In genomic region chr11:57617526-57618264, GRCm38 (mm10) we compare ENCODE assay signal across 9 mouse cellular contexts. TPM values are rescaled to one million over a fixed set of nuclear protein-coding genes. Genes with fewer than 3 reads are reported as not detected.
DNase-seq lines count a peak whose midpoint lies in the region; ATAC-seq and TF ChIP-seq lines count a peak whose summit lies in the region.
"Had no signal": no experiment of that assay in that cellular context is flagged by ENCODE, and none has a peak within 500 bp of the region (broad histone marks: within the 10 kb centered on the region; RNA-seq: fewer than 3 reads in every experiment).

No protein-coding gene starts in this region.

- no peak overlapping the region for H3K27ac ChIP-seq in intestine, embryonic 15.5 days
- no peak overlapping the region for H3K27ac ChIP-seq in limb, embryonic 14.5 days (replicated peaks; ENCODE audit: low read depth, low read length)
- H3K27ac ChIP-seq: neural tube, embryonic 13.5 days had no signal

- H3K4me2 ChIP-seq in intestine, embryonic 15.5 days (replicated peaks), result 0 out of 2 replicates have a peak overlapping the region, but pooled peaks have one; percentile 15
- no peak overlapping the region for H3K4me2 ChIP-seq in limb, embryonic 14.5 days (replicated peaks; ENCODE audit: low read depth, low read length, severe bottlenecking)
- H3K4me2 ChIP-seq: neural tube, embryonic 13.5 days had no signal

- no peaks in the 10 kb centered on the region for H3K36me3 ChIP-seq in intestine, embryonic 15.5 days
- H3K36me3 ChIP-seq in limb, embryonic 14.5 days (ENCODE audit: control insufficient read depth, insufficient read depth, low read length), result no peaks in the 10 kb centered on the region
- H3K36me3 ChIP-seq: neural tube, embryonic 13.5 days had no signal

- H3K9me3 ChIP-seq in intestine, embryonic 15.5 days, result no peaks in the 10 kb centered on the region
- no peaks in the 10 kb centered on the region for H3K9me3 ChIP-seq in limb, embryonic 14.5 days (ENCODE audit: control insufficient read depth, low read length)
- H3K9me3 ChIP-seq: neural tube, embryonic 13.5 days had no signal

- 0 out of 2 replicates have a peak, but pooled peaks cover 4% of the 10 kb centered on the region for H3K4me1 ChIP-seq in intestine, embryonic 15.5 days (replicated peaks)
- H3K4me1 ChIP-seq in limb, embryonic 14.5 days (ENCODE audit: control insufficient read depth, insufficient read depth, low read length), result peaks cover 6% of the 10 kb centered on the region; the same call in 1 of the 2 replicates

- TF ChIP-seq POLR2A in limb, embryonic 14.5 days (IDR thresholded peaks at IDR 0.05; ENCODE audit: borderline replicate concordance, extremely low read depth, insufficient read depth, insufficient read length), result no peak

- ATAC-seq in intestine, embryonic 15.5 days, result peak; percentile 53
- peak; percentile 55; the same call in 1 of the 2 replicates for ATAC-seq in limb, embryonic 14.5 days (ENCODE audit: low FRiP score, low read depth)

- 26% methylated on average over 15 of the region's 15 CpGs for WGBS in intestine, embryonic 15.5 days
- WGBS in limb, embryonic 14.5 days, result 18% methylated on average over 15 of the region's 15 CpGs

- DNase-seq in urinary bladder, adult 18-20 months (ENCODE audit: low spot score in 2 of 2), result peak; percentile 12 to 23
- DNase-seq in urinary bladder, postnatal 10 days (ENCODE audit: low spot score), result no peak
- peak; percentile 64 to 66 for DNase-seq in adrenal gland, postnatal 36 days
- DNase-seq in fibroblast of lung, adult 2 months (ENCODE audit: low read depth), result peak; percentile 26
- peak; percentile 68 for DNase-seq in limb, embryonic 14.5 days (ENCODE audit: low spot score)
- DNase-seq in ovary, postnatal 14 days (ENCODE audit: low spot score), result peak; percentile 32
- DNase-seq in urinary bladder, postnatal 36 days (ENCODE audit: low spot score in 2 of 2), result peak; percentile 26 to 57

- no peak overlapping the region for H3K9ac ChIP-seq in intestine, embryonic 15.5 days
- 0 out of 2 replicates have a peak overlapping the region, but pooled peaks have one; percentile 7 for H3K9ac ChIP-seq in limb, embryonic 14.5 days (ENCODE audit: low read depth, low read length, severe bottlenecking)
- H3K9ac ChIP-seq: neural tube, embryonic 13.5 days had no signal

- no peaks in the 10 kb centered on the region for H3K27me3 ChIP-seq in intestine, embryonic 15.5 days (replicated peaks)
- H3K27me3 ChIP-seq in limb, embryonic 14.5 days (ENCODE audit: control insufficient read depth, insufficient read depth, low read length), result no peaks in the 10 kb centered on the region

- H3K4me3 ChIP-seq in intestine, embryonic 15.5 days (replicated peaks), result no peak overlapping the region
- no peak overlapping the region for H3K4me3 ChIP-seq in limb, embryonic 14.5 days (replicated peaks; ENCODE audit: low read length)
- H3K4me3 ChIP-seq: neural tube, embryonic 13.5 days had no signal

RNA-seq across cellular contexts. Expression of gene Galnt10, which starts 27.5 kb away (rescaled TPM):
- total RNA-seq in adrenal gland, postnatal 36 days (2021), result 10 to 100 TPM; 47.0 to 51.6 TPM
- polyA plus RNA-seq in intestine, embryonic 15.5 days (2015; fragmentation: Nextera tagmentation; extraction: Ambion mirVana), result 19.3 and 20.3 TPM in 2 replicates
- 26.5 and 30.3 TPM in 2 replicates for polyA plus RNA-seq in limb, embryonic 14.5 days (2012; rRNA removed)
- polyA plus RNA-seq in limb, embryonic 14.5 days (2014; fragmentation: Nextera tagmentation; extraction: Ambion mirVana), result 24.4 and 27.5 TPM in 2 replicates
